In the genomic region with DNA sequence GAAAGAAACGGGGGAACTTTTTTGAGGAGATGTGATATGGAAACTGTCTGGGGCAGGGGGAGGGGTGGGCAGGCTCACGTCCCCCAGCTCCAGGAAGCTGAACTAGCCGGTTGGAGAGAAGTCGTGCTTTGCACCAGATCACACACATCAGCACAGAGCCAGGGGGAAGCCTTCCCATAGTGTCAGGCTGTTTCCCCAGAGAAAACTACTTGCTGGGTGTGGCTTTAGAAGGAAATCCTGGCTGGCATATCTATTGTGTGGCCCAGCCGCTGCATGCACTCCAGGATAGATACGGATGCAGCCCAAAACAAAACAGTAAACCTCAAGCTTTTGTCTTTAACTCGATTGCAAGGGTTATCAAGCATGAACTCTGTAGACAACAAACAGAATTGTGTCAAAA, we compare ENCODE assay signal across 22 mouse cellular contexts. TPM values are rescaled to one million over a fixed set of nuclear protein-coding genes. Genes with fewer than 3 reads are reported as not detected.
A peak's percentile ranks its signal among the peaks of the same experiment; 100 is the strongest.
DNase-seq lines count a peak whose midpoint lies in the region; ATAC-seq lines count a peak whose summit lies in the region.
"Had no signal": no experiment of that assay in that cellular context is flagged by ENCODE, and none has a peak within 500 bp of the region (broad histone marks: within the 10 kb centered on the region; RNA-seq: fewer than 3 reads in every experiment).

No protein-coding gene starts in this region.

- intact Hi-C loops in heart, postnatal 10 days (cut with DNase I): no loop called here

- H3K36me3 ChIP-seq in heart, embryonic 15.5 days: no peaks in the 10 kb centered on the region
- H3K36me3 ChIP-seq in liver, embryonic 12.5 days: no peaks in the 10 kb centered on the region
- H3K36me3 ChIP-seq in liver, embryonic 11.5 days (ENCODE audit: control insufficient read depth, insufficient read depth, low read length): no peaks in the 10 kb centered on the region
- H3K36me3 ChIP-seq in lung, embryonic 15.5 days: no peaks in the 10 kb centered on the region
- H3K36me3 ChIP-seq: limb, embryonic 12.5 days; midbrain, embryonic 13.5 days; stomach, embryonic 15.5 days had no signal

- no peaks in the 10 kb centered on the region for H3K27me3 ChIP-seq in heart, embryonic 15.5 days
- peaks cover 8% of the 10 kb centered on the region; the same call in 1 of the 2 replicates for H3K27me3 ChIP-seq in liver, embryonic 12.5 days (replicated peaks)
- H3K27me3 ChIP-seq in liver, embryonic 11.5 days (replicated peaks; ENCODE audit: control insufficient read depth, insufficient read depth, low read length): no peaks in the 10 kb centered on the region
- no peaks in the 10 kb centered on the region for H3K27me3 ChIP-seq in lung, embryonic 15.5 days
- H3K27me3 ChIP-seq: limb, embryonic 12.5 days; midbrain, embryonic 13.5 days; stomach, embryonic 15.5 days had no signal

- no peaks in the 10 kb centered on the region for H3K9me3 ChIP-seq in heart, embryonic 15.5 days (replicated peaks)
- H3K9me3 ChIP-seq in liver, embryonic 12.5 days (replicated peaks): no peaks in the 10 kb centered on the region
- no peaks in the 10 kb centered on the region for H3K9me3 ChIP-seq in liver, embryonic 11.5 days (ENCODE audit: control insufficient read depth, low read length)
- no peaks in the 10 kb centered on the region for H3K9me3 ChIP-seq in lung, embryonic 15.5 days
- H3K9me3 ChIP-seq: limb, embryonic 12.5 days; midbrain, embryonic 13.5 days; stomach, embryonic 15.5 days had no signal

- H3K27ac ChIP-seq in heart, embryonic 15.5 days: peak overlapping the region; percentile 5; the same call in 1 of the 2 replicates
- no peak overlapping the region for H3K27ac ChIP-seq in liver, embryonic 12.5 days
- no peak overlapping the region for H3K27ac ChIP-seq in liver, embryonic 11.5 days (ENCODE audit: low read depth, low read length)
- H3K27ac ChIP-seq in lung, embryonic 15.5 days: 0 out of 2 replicates have a peak overlapping the region, but pooled peaks have one; percentile 19
- H3K27ac ChIP-seq: limb, embryonic 12.5 days; midbrain, embryonic 13.5 days; stomach, embryonic 15.5 days had no signal

- DNase-seq in heart, postnatal 10 days: no peak
- no peak for DNase-seq in liver, embryonic 11.5 days (ENCODE audit: low spot score)
- DNase-seq in lung, postnatal 36 days: peak; percentile 49
- no peak for DNase-seq in ovary, postnatal 14 days (ENCODE audit: low spot score)
- no peak for DNase-seq in frontal cortex, postnatal 14 days (ENCODE audit: low spot score in 2 of 2)
- DNase-seq: adrenal gland, postnatal 10 days; cerebellum, adult 18-20 months; embryo, embryonic 11 days; gastrocnemius, postnatal 14 days; right cerebral cortex, adult 18-20 months; spleen, adult 18-20 months; thymus, postnatal 14 days had no signal

- peaks cover 8% of the 10 kb centered on the region for H3K4me1 ChIP-seq in heart, embryonic 15.5 days (replicated peaks)
- H3K4me1 ChIP-seq in liver, embryonic 12.5 days: peaks cover 7% of the 10 kb centered on the region; the same call in 1 of the 2 replicates
- H3K4me1 ChIP-seq in liver, embryonic 11.5 days (replicated peaks; ENCODE audit: control insufficient read depth, insufficient read depth, low read length): no peaks in the 10 kb centered on the region; the same call in 1 of the 2 replicates
- peaks cover 14% of the 10 kb centered on the region for H3K4me1 ChIP-seq in lung, embryonic 15.5 days

- no peak overlapping the region for H3K4me3 ChIP-seq in heart, embryonic 15.5 days
- H3K4me3 ChIP-seq in liver, embryonic 12.5 days: no peak overlapping the region
- no peak overlapping the region for H3K4me3 ChIP-seq in liver, embryonic 11.5 days (ENCODE audit: low read depth, low read length)
- no peak overlapping the region for H3K4me3 ChIP-seq in lung, embryonic 15.5 days
- H3K4me3 ChIP-seq: erythroblast, embryonic 14.5 days; limb, embryonic 12.5 days; midbrain, embryonic 13.5 days; myocyte; stomach, embryonic 15.5 days had no signal

- no peak; the same call in 1 of the 2 replicates for ATAC-seq in heart, embryonic 15.5 days (replicated peaks; ENCODE audit: insufficient number of reproducible peaks, insufficient read depth, low FRiP score, low read depth)
- 0 out of 2 replicates have a peak, but pooled peaks have one; percentile 24 for ATAC-seq in liver, embryonic 12.5 days
- ATAC-seq in liver, embryonic 11.5 days (replicated peaks; ENCODE audit: low FRiP score): no peak
- ATAC-seq in lung, embryonic 15.5 days (ENCODE audit: borderline replicate concordance, extremely low read depth, low FRiP score, low TSS enrichment): no peak; the same call in 1 of the 2 replicates
- ATAC-seq: CD4-positive, CD25-positive, alpha-beta regulatory T cell, adult 4 months; inflammation-experienced regulatory T-cells, adult 6 months; midbrain, embryonic 13.5 days had no signal

- H3K4me2 ChIP-seq in heart, embryonic 15.5 days: no peak overlapping the region
- no peak overlapping the region for H3K4me2 ChIP-seq in liver, embryonic 12.5 days
- no peak overlapping the region for H3K4me2 ChIP-seq in liver, embryonic 11.5 days
- H3K4me2 ChIP-seq in lung, embryonic 15.5 days: no peak overlapping the region
- H3K4me2 ChIP-seq: limb, embryonic 12.5 days; midbrain, embryonic 13.5 days; stomach, embryonic 15.5 days had no signal

- H3K9ac ChIP-seq in heart, embryonic 15.5 days: no peak overlapping the region
- H3K9ac ChIP-seq in liver, embryonic 12.5 days: no peak overlapping the region
- no peak overlapping the region for H3K9ac ChIP-seq in liver, embryonic 11.5 days (ENCODE audit: low read depth, low read length)
- H3K9ac ChIP-seq in lung, embryonic 15.5 days: no peak overlapping the region
- H3K9ac ChIP-seq: limb, embryonic 12.5 days; midbrain, embryonic 13.5 days; stomach, embryonic 15.5 days had no signal

- 36% methylated on average over 7 of the region's 7 CpGs for WGBS in heart, embryonic 15.5 days
- 21% methylated on average over 7 of the region's 7 CpGs for WGBS in liver, embryonic 12.5 days (ENCODE audit: insufficient replicate concordance)
- WGBS in liver, embryonic 11.5 days: 26% methylated on average over 7 of the region's 7 CpGs
- WGBS in lung, embryonic 15.5 days: 33% methylated on average over 7 of the region's 7 CpGs

RNA-seq across cellular contexts. Expression of gene Daam1, which starts 49.7 kb away (rescaled TPM):
- 20.9 and 21.4 TPM in 2 replicates for polyA plus RNA-seq in heart, embryonic 15.5 days (2015; fragmentation: Nextera tagmentation; extraction: Ambion mirVana)
- total RNA-seq in heart, postnatal 10 days (2021): 10 to 100 TPM; 70.7 to 86.4 TPM
- polyA plus RNA-seq in liver, embryonic 12.5 days (2016; fragmentation: Nextera tagmentation; extraction: Ambion mirVana): 10.7 and 11.2 TPM in 2 replicates
- polyA plus RNA-seq in liver, embryonic 11.5 days (2014; fragmentation: Nextera tagmentation; extraction: Ambion mirVana): 15.2 and 16.4 TPM in 2 replicates
- 12.2 and 13.8 TPM in 2 replicates for polyA plus RNA-seq in lung, embryonic 15.5 days (2015; fragmentation: Nextera tagmentation; extraction: Ambion mirVana)

Comparison
In these comparisons a context has a peak if more than half of its experiments do, and no peak if none do; other contexts are left out.
1. H3K27ac ChIP-seq: peak in heart, embryonic 15.5 days (single experiment) and lung, embryonic 15.5 days (single experiment); none in liver, embryonic 12.5 days (single experiment) and liver, embryonic 11.5 days (single experiment).